Mouse (Mus musculus) forebrain, embryonic 14.5 days (tissue): ENCODE measurements around the gene Tmem41b. TPM values are rescaled to one million over a fixed set of nuclear protein-coding genes. Genes with fewer than 3 reads are reported as not detected.
"Not testable (repeated sequence)": the region's sequence is repeated elsewhere in the genome, so short reads cannot be mapped to it uniquely, and the experiment has no call there.

Experiments
- ATAC-seq: fragments of 200-750 bp; cut with Nextera tagmentation; 2 replicates; pipeline ENCODE4 v1.8.0; 2017; ENCODE audit warnings: mild to moderate bottlenecking, moderate library complexity
- DNase-seq: peaks from one replicate; pipeline ENCODE4 v3.0.0-alpha.2; 2015; ENCODE audit warnings: low spot score
- H3K27ac ChIP-seq: fragments of 300-500 bp; sonication (generic); 2 replicates; pipeline ENCODE4 v1.5.1; 2014; ENCODE audit warnings: low read depth, mild to moderate bottlenecking, control low read depth, low read length, moderate library complexity
- H3K27me3 ChIP-seq: fragments of 300-500 bp; sonication (generic); replicated peaks from 2 replicates; pipeline ENCODE4 v1.6.1; 2014; ENCODE audit warnings: low read length, control low read depth, mixed read lengths; ENCODE audit not compliant: control insufficient read depth, insufficient read depth
- H3K36me3 ChIP-seq: fragments of 300-500 bp; sonication (generic); 2 replicates; pipeline ENCODE4 v1.6.1; 2014; ENCODE audit warnings: low read length, control low read depth; ENCODE audit not compliant: control insufficient read depth, insufficient read depth
- H3K4me1 ChIP-seq: fragments of 300-500 bp; sonication (generic); 2 replicates; pipeline ENCODE4 v1.6.1; 2014; ENCODE audit warnings: antibody characterized with exemption, low read length, control low read depth; ENCODE audit not compliant: control insufficient read depth, insufficient read depth
- H3K4me2 ChIP-seq: fragments of 300-500 bp; sonication (generic); 2 replicates; pipeline ENCODE4 v1.6.1; 2014; ENCODE audit warnings: mild to moderate bottlenecking, control low read depth, low read length
- H3K4me3 ChIP-seq: fragments of 300-500 bp; sonication (generic); 2 replicates; pipeline ENCODE4 v1.5.1; 2014; ENCODE audit warnings: low read depth, low read length, control low read depth
- H3K9ac ChIP-seq: fragments of 300-500 bp; sonication (generic); 2 replicates; pipeline ENCODE4 v1.6.1; 2014; ENCODE audit warnings: mild to moderate bottlenecking, low read length, control low read depth, moderate library complexity
- H3K9me3 ChIP-seq: fragments of 300-500 bp; sonication (generic); replicated peaks from 2 replicates; pipeline ENCODE4 v1.6.1; 2016; ENCODE audit warnings: low read length, control low read depth, mixed read lengths; ENCODE audit not compliant: control insufficient read depth
- WGBS: fragments of 180-500 bp; shearing (Covaris S2); extraction: QIAGEN DNeasy Blood & Tissue Kit; methylation state at CpG from one replicate; pipeline ENCODE4 v1.1.7; 2014; 5-methylcytosine and 5-hydroxymethylcytosine counted together
- polyA plus RNA-seq: library from polyadenylated mRNA; unstranded; fragments of >200 nt; fragmentation: Nextera tagmentation; extraction: Ambion mirVana; gene quantifications from 2 replicates; pipeline ENCODE4 v1.2.1, GENCODE M21; 2014

Gene Tmem41b
- polyA plus RNA-seq, 1 experiment from 2014 or later, result 71.8 TPM

DNA sequence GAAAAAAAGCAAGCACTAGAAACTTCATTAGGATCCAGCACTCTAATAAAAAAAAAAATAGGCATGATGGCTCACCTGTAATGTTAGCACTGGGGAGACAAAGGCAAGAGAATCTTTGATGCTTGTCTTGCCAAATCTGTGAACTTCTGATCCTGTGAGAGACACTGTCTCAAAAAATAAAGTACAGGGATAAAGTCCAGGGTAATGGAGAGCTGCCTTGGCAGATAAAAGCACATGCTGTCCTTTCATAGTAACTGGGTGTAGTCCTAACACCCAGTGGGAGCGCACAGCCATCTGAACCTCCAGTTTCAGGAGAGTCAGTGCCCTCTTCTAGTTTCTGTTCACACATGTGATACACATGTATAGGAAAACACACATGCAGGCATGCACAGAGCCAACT, 4.6 kb upstream of the Tmem41b start:
- no peak overlapping the region for H3K4me2 ChIP-seq
- H3K27me3 ChIP-seq, result no peaks in the 10 kb centered on the region
- H3K27ac ChIP-seq, result no peak overlapping the region
- no peaks in the 10 kb centered on the region for H3K4me1 ChIP-seq
- no peak for DNase-seq
- no peak overlapping the region for H3K4me3 ChIP-seq
- ATAC-seq, result no peak
- no peak overlapping the region for H3K9ac ChIP-seq
- no peaks in the 10 kb centered on the region for H3K36me3 ChIP-seq
- 97% methylated on average over 1 of the region's 1 CpGs for WGBS
- no peaks in the 10 kb centered on the region for H3K9me3 ChIP-seq

DNA sequence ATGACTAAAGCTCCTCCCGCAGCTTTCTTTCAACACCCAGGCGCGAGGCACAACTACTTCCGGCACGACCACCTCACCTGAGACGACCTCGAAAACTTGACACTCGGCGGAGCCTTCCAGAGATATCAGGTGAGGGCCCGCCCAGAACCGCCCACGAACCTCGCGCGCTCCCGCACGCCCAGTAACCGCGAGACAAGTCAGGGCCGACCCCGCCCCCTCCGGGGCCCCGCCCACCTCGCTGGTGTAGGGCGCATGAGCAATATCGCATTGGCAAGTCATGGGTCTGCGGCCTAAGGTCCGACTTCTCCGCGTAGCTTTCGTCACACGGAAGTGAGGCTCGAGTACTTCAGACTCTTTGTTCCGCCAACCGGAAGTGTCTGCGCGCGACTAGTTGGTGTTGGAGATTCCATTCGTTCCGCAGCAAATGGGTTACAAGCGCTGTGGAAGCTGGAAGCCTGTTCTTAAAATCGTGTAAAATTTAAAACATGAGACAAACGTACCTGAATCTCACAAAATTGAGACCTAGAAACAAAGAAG, 528 bp downstream of the Tmem41b start:
- Histone ChIP-seq H3K4me3 (peak overlapping the region; percentile 56), H3K27me3 (no peaks in the 10 kb centered on the region), H3K9ac (peak overlapping the region; percentile 73), H3K36me3 (peaks cover 15% of the 10 kb centered on the region), H3K4me1 (peaks cover 9% of the 10 kb centered on the region), H3K9me3 (no peaks in the 10 kb centered on the region), H3K4me2 (peak overlapping the region; percentile 76), H3K27ac (peak overlapping the region; percentile 76)
- DNase-seq (peak; percentile 100), ATAC-seq (peak; percentile 99)
- WGBS, result under 1% methylated on average over 43 of the region's 43 CpGs

DNA sequence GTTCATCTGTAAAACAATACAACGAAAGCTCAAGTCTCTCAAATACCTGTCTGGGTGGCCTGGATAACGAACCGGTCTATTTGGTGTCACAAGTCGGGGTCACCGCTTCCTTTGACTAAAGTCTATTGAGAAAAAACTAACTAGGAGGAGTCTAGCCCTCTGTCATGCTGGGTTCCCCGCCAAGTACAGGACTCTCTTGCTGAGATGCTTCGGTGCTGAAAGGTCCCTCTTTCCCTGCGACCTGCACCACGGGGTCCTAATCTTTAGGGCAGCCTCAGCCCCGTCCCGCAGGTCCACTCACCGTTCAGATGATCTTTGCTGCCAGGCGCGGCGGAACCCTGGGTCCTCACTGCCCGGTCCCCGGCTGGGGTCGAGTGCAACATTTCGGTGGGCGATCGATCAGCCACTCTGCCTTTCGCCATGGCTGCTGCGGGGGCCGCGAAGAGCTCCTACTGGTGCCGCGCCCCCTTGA, 1.0 kb downstream of the Tmem41b start:
- 1% methylated on average over 27 of the region's 27 CpGs for WGBS
- Histone ChIP-seq H3K4me2 (peak overlapping the region; percentile 76), H3K9me3 (no peaks in the 10 kb centered on the region), H3K27me3 (no peaks in the 10 kb centered on the region), H3K36me3 (peaks cover 15% of the 10 kb centered on the region), H3K4me1 (peaks cover 9% of the 10 kb centered on the region), H3K9ac (peak overlapping the region; percentile 73), H3K27ac (0 out of 2 replicates have a peak overlapping the region, but pooled peaks have one; percentile 76), H3K4me3 (peak overlapping the region; percentile 56)
- DNase-seq (no peak), ATAC-seq (peak; percentile 37)

DNA sequence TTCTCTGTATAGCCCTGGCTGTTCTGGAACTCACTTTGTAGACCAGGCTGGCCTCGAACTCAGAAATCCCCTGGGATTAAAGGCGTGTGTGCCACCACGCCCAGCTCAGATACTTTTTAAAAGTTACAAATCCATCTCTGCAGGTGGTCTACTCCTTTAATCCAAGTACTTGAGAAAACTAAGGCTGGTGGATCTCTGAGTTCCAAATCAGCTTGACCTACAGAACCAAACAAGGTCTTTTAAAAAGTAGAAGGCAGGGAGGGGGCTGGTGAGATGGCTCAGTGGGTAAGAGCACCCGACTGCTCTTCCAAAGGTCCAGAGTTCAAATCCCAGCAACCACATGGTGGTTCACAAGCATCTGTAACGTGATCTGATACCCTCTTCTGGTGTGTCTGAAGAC, 2.1 kb downstream of the Tmem41b start:
- Histone ChIP-seq H3K36me3 (peaks cover 24% of the 10 kb centered on the region), H3K4me2 (peak overlapping the region; percentile 76; the same call in 1 of the 2 replicates)
- H3K4me1 ChIP-seq, H3K27ac ChIP-seq, H3K27me3 ChIP-seq, H3K9ac ChIP-seq, DNase-seq, H3K9me3 ChIP-seq, H3K4me3 ChIP-seq, ATAC-seq: not testable (repeated sequence)
- WGBS, result 74% methylated on average over 5 of the region's 5 CpGs

DNA sequence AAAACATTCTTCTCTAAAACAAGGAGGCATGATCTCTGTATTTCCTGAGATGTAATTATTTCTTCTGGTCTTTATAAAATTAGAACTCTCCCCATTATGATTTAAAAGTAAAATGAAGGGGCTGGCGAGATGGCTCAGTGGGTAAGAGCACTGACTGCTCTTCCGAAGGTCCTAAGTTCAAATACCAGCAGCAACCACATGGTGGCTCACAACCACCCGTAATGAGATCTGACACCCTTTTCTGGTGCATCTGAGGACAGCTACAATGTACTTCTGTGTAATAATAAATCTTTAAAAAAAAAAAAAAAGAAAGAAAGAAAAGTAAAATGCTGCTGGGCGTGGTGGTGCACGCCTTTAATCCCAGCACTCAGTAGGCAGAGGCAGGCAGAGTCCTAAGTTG, 9.6 kb downstream of the Tmem41b start:
- not testable (repeated sequence) for H3K27ac ChIP-seq, H3K27me3 ChIP-seq, DNase-seq, H3K9me3 ChIP-seq, H3K4me3 ChIP-seq, H3K4me1 ChIP-seq, H3K4me2 ChIP-seq, ATAC-seq, H3K9ac ChIP-seq
- 73% methylated on average over 5 of the region's 5 CpGs for WGBS
- peaks cover 64% of the 10 kb centered on the region for H3K36me3 ChIP-seq

DNA sequence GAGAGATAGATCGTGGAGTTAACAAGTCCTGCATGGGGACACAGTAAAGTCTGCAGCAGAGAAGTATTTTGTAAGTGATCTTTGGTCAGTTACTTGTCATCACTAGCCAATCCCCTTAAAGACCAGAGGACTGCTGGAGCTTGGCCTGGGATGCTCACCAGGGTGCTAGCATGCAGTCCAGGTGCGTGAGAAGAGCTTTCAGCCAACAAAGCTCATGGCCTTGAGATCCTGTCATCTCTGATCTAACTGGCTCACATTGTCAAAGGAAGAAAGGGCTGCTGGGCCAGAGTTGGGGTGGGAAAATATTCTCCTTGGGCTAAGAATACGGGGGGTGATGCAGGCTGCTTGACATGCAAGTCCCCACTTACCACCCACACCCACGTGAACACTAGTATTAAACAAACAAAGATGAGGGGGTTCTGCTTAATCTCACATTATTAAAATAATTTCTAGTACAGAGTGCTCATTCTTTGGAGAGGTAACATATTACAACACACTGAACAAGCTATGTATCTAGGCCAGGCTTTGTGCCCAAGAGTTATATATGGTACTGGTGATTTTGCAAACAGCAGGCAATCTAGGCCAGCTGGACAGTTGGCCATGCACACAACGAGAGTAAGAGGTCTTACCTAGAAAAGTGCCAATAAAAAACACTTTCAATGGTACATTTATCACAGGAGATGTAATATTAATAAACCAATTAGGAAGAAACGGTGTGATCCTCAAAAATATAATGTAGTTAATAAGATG, 10.6 kb downstream of the Tmem41b start:
- H3K36me3 ChIP-seq, result peaks cover 56% of the 10 kb centered on the region
- no peak overlapping the region for H3K27ac ChIP-seq
- no peak overlapping the region for H3K4me2 ChIP-seq
- H3K9me3 ChIP-seq, result no peaks in the 10 kb centered on the region
- no peaks in the 10 kb centered on the region for H3K4me1 ChIP-seq
- ATAC-seq (no peak), DNase-seq (no peak)
- WGBS, result 93% methylated on average over 6 of the region's 6 CpGs
- no peak overlapping the region for H3K4me3 ChIP-seq
- no peak overlapping the region for H3K9ac ChIP-seq
- H3K27me3 ChIP-seq, result no peaks in the 10 kb centered on the region

DNA sequence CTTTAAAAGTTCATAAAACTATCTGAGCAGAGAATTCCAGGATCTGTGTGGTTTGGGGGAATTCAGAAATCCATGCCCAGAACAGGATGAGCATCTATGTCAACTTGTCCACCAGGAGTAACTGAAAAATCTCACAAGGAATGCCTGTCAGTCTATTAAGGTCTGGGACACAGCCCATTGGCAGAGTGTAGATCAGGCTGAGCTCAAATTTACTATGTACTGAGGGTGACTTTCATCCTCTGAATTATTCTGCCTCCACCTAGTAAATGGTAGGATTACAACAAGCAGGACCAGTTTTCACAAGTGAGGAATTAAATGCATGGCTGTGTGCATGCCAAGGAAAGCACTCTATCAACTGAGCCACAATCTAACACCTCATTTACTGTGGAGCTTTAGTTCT, 17.2 kb downstream of the Tmem41b start:
- H3K9ac ChIP-seq, result no peak overlapping the region
- H3K27ac ChIP-seq, result peak overlapping the region; percentile 88
- no peaks in the 10 kb centered on the region for H3K9me3 ChIP-seq
- DNase-seq (no peak), ATAC-seq (0 out of 2 replicates have a peak, but pooled peaks have one; percentile 10)
- H3K36me3 ChIP-seq, result peaks cover 10% of the 10 kb centered on the region
- H3K4me3 ChIP-seq, result no peak overlapping the region
- no peaks in the 10 kb centered on the region for H3K27me3 ChIP-seq
- H3K4me1 ChIP-seq, result peaks cover 10% of the 10 kb centered on the region; the same call in 1 of the 2 replicates
- peak overlapping the region; percentile 2; the same call in 1 of the 2 replicates for H3K4me2 ChIP-seq

DNA sequence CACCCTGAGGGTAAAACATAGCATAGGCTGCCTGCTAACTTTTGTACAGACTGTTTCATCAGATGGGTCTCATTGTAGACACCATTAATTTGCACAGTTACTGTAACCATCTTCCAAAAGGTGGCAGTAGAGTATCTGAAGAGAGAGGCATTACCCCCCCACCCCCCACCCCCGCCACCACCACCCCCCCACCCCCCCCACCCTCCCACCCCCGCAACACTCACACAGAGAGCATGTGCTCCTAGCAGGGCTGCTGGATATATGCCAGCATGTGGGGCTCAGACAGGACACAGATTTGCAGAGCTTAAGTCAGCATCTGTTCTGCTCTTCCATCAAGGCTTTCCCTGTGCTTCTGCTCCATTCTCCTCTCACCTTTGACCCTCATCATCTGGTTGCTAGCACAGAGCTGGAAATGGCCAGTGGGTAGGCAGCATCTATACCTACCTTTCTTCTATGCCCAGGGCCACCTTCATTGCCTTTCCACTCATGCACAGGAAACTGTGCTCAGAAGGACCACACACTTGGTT, 17.7 kb downstream of the Tmem41b start:
- Histone ChIP-seq H3K4me1 (peaks cover 10% of the 10 kb centered on the region; the same call in 1 of the 2 replicates), H3K9ac (no peak overlapping the region), H3K4me2 (peak overlapping the region; percentile 2; the same call in 1 of the 2 replicates), H3K9me3 (no peaks in the 10 kb centered on the region), H3K4me3 (no peak overlapping the region), H3K27ac (peak overlapping the region; percentile 88), H3K27me3 (no peaks in the 10 kb centered on the region), H3K36me3 (peaks cover 10% of the 10 kb centered on the region)
- WGBS, result 8% methylated on average over 2 of the region's 2 CpGs
- DNase-seq, result peak; percentile 95
- ATAC-seq, result peak; percentile 90
